Mouse (Mus musculus) neutrophil, adult 5-6 weeks (primary cell): ENCODE data around the gene Zfp518a. TPM values are rescaled to one million over a fixed set of nuclear protein-coding genes. Genes with fewer than 3 reads are reported as not detected.
A peak's percentile ranks its signal among the peaks of the same experiment; 100 is the strongest.

Experiments used
- ATAC-seq: fragments of 151-379, 151-347 bp; 2 replicates; pipeline ENCODE4 v1.8.0; 2017; ENCODE audit warnings: mild to moderate bottlenecking, moderate TSS enrichment; ENCODE audit not compliant: insufficient number of reproducible peaks, poor library complexity, low FRiP score, severe bottlenecking; ENCODE audit errors: extremely low read depth
- total RNA-seq: library from RNA; stranded (forward); fragments of 200-1000 nt; gene quantifications from 2 replicates; pipeline ENCODE4 v1.2.3, GENCODE M21; 2017

Zfp518a gene
- total RNA-seq, result 35.4 and 40.0 TPM in 2 replicates

- peak; percentile 88 for ATAC-seq
Observed at GRCm38 (mm10) chr19:40894519-40895392, at the start of gene Zfp518a. TSS of gene Zfp518a (plus strand) at chr19:40894705.

DNA sequence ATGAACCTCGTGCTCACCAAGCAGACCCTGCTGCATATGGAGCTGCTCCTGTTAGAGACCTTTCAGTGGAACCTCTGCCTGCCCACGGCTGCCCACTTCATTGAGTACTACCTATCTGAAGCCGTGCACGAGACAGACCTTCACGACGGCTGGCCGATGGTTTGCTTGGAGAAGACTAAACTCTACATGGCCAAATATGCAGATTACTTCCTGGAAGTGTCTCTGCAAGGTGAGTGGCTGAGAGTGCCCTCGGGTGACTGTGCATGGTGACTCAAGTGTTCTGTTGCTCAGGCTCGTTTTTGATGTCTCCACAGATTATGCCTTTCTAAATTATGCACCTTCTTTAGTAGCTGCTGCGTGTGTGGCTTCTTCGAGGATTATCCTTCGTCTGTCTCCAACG is 49.8 kb upstream of the Zfp518a start:
- no peak for ATAC-seq

DNA sequence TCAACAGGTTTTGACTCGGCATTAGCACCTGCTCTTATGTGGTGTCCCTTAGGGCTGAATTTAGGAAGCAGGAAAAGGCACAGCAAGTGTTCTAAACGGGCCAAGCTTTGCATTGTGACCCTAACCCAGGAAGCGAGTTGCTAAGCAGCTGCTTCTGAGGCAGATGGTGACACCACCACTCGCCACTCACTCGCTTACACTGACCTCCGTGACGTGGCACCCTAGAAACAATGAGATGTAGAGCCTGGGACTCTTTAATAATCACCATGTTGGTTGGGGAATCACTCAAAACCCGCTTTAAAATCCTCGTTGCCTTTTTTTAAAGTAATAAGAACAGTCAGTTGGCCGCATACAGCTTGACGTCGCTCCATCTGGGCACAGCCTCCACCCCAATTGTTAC is 45.1 kb upstream of the Zfp518a start:
- ATAC-seq, result no peak

DNA sequence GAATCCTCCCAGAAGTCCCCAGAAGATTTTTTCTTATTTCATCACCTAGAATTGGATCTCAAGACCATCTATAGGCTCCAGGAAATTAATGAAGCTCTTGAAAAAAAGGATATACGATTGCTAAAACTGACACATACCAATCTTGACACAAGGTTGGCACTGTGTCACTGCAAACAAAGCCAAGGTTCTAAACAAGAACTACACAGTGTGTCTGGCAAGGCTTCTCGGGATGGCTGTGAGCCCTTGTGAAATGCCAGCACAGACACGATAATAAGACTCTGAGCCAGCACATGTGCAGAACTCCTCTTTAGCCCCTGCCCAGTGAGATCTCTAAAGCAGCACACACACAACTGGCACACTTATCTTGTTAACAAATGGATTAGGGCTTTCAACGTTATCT is 35.0 kb upstream of the Zfp518a start:
- ATAC-seq, result no peak

GRCm38 (mm10) chr19:40868284-40868683 is 26.2 kb upstream of the Zfp518a start:
- ATAC-seq, result no peak

DNA sequence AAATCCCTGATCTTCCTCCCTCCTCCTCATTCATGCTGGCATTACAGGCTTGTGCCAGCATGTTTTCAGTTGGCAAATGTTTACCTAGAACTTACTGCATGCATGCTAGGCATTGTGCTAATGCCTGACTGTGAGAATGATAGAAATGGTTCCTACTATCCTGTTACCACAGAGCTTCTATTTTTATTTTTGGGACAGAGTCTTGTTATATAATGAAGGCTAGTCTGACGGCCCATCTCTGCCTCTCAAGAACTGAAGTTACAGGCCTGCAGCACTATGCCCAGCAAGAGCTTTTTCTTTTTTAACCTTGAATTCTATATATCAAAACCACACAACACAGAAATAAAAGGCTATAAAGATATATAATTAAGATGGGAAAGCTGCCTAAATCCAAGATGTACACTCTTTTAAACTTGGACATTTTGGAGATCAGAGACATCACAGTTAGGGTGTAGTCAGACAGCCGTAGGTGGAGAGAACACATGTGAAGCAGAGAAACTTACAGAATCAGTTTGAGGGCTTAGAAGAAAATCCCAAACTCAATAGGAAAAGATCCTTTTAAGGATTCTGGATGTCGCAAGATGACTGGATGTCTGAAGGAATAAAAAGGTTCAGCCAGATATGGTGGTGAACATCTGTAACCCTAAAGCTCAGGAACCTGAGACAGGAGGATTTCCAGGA is 24.9 kb upstream of the Zfp518a start:
- ATAC-seq, result no peak

DNA sequence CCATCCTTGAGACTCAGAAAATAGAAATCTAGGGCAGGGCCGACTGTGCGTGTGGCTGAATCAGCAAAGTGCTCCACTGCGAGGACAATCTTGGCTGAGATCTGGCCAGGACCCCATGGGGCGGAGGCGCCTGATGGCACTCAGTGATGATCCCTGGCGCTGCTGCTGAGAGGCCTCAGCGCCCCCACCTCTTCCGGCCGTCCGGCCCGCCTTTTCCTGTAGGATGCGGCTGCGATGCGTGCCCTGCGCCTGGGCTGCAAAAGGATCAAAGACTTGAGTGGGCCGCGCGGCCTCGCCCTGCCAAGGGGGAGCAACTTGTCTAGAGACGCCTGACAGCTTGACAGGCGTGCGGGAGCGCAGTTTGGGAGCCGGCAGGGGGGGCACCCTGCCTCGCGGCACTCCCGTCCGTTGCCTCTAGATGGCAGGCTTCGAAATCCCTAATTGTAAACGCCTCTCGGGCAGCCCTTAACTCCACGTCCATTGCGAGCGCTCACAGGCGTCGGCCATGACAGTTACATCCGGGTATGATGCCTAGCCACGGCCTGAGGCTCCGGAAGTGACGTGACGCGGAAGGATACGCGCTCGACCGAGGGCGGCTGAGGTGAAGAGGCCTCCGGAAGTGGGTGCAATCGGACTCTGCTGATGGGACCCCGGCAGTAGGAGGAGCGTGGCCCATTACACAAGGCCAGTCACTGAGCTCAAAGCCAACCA is 21.4 kb upstream of the Zfp518a start:
- peak; percentile 98 for ATAC-seq

DNA sequence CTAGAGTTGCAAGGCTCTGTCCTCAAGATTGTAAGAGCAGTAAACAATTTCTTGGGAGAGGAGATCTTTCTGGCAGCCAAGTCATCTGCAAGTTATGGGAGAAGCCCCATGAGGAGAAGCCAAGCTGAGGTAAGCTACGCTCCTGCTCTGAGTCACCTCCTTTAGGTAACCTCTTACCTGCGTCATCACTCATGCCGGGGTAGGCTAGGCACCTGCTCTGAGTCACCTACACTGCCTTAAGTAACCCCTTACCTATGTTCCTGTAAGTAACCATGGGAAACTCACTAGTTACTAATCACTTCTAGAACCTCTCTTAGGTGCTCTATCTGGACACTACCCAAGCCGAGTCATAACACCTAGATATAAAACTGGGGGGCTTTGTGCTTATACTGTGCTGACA is 12.8 kb upstream of the Zfp518a start:
- no peak for ATAC-seq

DNA sequence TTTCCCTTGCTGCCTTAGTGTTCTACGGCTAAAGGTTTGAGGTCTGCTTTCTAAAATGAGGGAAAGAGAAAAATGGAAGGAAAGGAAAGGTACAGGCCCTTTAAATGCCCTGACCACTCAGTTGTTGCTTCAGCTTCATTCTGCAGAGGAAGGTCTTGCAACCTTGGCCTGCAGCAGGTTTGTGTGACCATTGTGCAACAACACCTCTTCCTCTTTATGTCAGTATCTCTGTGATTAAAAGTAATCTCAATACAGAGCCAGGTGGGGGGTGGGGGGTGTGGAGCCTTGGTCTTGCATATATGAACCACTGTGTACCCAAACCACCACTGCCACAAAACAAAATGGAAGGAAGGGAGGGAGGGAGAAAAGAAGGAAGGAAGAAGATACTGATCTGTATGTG is 5.6 kb upstream of the Zfp518a start:
- peak; percentile 39; the same call in 1 of the 2 replicates for ATAC-seq

DNA sequence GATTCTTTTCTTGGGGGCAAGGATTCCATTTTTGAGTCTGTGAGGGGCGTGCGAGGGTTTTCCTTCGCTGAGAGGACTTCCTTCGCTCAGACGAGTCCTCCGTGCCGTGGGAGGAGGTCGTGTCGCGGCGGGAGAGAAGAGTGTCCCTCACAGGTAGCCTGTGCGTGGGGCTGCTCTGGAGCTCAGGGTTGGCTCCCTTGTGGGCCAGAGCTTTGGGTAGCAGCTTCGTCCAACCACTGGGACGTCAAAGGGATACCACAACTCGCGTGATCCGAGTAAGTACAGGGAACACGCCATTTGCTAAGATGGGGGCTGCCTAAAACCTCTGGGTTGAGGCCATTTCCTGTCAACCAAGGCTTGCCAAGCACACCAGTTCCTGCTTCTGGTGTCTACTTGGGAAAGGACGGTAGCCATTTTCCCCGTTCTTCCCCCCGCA is 416 bp upstream of the Zfp518a start:
- ATAC-seq, result 0 out of 2 replicates have a peak, but pooled peaks have one; percentile 4

DNA sequence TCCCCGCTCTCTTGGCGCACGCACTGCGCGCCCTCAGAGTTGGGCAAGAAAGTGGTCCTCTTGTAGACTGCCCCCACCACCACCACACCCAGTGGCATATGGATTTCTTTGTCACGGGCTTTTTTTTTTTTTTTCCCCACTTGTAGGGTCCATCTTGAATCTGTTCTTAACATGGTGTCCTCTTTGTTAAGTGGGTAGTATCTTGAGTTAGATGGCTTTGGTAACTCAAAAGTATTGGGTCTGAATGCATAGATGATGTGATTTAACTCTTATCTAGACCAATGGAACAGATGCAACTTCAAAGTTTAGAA is 843 bp downstream of the Zfp518a start:
- no peak for ATAC-seq

DNA sequence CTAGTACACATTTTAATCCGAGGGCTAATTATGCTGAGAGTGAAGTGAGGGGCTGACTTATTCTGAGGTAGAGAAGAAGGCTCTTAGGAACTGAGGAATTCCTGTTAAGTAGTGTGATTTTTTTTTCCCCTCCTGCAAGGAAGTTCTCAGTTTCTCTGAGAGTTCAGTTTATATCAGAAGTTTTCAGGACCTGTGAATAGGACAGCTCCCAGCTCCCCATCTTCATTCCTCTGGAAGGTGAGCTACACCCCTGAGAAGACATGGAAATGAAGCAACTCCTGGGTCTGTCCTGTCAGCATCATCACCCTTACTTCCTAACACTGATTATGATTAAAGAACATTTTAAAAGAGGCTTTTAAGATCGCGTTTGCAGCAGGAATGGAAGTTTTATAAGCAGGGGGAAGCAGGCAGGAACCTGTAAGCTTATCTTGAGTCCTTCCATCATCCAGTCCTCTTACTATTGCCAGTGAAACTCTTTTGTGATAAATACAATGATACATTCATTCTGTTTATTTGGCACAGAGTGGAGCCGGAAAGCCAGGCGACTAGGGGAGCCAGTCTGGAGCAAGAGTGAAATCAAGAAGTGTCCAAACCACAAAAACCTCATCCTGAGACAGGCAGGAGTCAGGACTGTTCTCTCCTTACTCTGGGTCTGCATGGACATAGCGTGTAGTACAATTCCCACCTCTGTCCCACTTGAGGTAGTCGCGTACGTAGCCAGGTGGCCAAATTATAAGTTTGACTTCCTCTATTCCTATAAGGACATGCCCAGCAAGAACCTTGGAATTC is 37.3 kb downstream of the Zfp518a start:
- no peak for ATAC-seq

DNA sequence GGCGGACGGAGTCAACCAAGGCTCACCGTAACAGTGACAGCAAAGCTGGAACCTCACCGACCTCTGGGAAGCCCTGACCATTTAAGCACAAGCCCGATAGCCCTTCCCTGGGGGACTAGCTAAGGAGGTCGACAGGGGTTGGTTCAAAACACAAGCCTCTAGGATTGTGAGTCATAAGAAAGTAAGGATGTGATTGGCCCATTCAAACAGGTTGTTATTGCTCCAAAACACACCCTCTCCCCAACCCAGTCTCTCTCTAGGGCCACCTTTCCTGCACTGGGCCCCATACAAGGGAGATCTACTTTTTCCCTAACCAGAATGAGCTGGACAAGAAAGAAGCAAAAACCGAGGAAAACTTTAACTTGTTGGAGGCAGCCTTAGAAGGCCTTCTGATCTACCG is 40.9 kb downstream of the Zfp518a start:
- ATAC-seq, result no peak

- no peak for ATAC-seq
Observed at GRCm38 (mm10) chr19:40936038-40936437, 41.5 kb downstream of the Zfp518a start.

GRCm38 (mm10) chr19:40943552-40943951 is 49.0 kb downstream of the Zfp518a start:
- ATAC-seq, result no peak

GRCm38 (mm10) chr19:40946937-40947577 is 52.6 kb downstream of the Zfp518a start:
- no peak for ATAC-seq

DNA sequence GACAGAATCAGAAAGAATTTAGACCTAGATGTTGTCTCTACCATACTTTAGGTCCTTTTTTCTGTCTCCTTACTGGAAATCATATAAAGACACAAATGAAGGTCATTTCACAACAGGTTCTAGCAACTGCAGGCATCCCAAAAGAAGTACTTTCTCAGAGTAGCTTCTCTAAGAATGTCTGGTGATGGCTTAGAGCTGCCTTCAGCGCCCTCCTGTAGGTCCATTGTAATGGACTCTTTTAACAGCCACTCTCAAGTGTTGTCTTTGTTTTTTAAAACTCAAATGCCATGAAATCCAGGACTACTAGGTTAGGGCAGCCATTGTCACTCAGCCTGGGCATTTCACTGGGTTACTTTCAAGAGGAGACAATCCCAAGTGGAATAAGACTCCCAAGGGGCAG is 64.5 kb downstream of the Zfp518a start:
- no peak for ATAC-seq

DNA sequence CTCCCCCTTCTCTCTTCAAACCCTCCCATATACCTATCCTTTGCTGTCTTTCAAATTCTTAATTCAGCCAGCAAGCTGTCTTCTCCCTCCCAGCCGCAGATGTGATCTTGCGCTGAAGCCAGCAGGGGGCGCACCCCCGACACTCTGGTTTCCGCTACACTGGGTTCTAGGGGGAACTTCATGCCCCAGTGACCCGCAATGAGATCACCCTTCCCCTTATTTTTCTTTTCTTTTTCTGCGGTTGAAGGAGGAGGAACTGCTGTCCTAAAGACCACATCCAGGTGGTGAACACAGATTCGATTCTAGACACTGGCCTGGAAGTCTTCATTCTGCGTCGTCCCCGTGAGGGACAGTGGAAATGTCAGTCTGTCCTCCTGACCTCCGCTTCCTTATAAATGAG is 68.5 kb downstream of the Zfp518a start:
- peak; percentile 89 for ATAC-seq
